Mouse (Mus musculus): ENCODE measurements around the gene Anapc11.
"Not testable (repeated sequence)": the region's sequence is repeated elsewhere in the genome, so short reads cannot be mapped to it uniquely, and the experiment has no call there.

Anapc11 gene

DNA sequence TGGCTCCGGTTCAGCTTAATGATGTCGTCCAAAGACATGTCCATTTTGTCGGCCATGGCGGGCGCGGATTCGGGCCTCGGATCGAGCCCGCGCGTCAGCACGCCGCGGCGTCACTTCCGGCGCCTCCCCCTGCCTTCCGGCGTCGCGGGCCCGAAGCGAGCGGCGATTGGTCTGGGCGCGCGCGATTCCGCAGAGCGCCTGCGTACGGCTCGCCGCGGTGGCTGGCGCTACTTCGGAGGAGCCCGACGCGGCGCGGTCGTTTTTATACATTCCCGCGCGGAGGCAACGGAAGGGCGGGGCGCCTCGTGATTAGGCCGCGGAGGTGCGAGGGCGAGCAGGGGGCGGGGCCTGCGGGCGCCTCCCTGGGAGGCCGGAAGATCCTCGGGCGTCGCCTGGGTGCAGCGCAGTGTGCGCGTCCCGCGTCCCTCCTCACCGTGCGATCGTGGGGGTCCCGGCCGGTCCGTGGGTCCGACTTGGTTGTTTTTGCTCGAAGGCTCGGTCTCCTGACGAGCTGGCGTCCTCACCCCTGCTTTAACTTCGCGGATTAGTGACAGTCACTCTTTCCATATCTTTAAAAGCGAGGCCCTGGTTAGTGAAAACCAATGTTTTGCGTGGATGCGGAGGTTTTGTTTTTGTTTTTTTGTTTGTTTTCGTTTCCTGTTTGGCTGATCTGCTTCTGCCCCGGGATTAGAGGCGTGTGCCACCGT is at the start of gene Anapc11, which contains the start of gene Alyref:
Gene Anapc11, plus strand, starts transcription at position 139 of the 707 bp plus-strand sequence.
Gene Alyref, minus strand, starts transcription at position 83 of the 707 bp plus-strand sequence.
- DNase-seq: peak; percentile 98

DNA sequence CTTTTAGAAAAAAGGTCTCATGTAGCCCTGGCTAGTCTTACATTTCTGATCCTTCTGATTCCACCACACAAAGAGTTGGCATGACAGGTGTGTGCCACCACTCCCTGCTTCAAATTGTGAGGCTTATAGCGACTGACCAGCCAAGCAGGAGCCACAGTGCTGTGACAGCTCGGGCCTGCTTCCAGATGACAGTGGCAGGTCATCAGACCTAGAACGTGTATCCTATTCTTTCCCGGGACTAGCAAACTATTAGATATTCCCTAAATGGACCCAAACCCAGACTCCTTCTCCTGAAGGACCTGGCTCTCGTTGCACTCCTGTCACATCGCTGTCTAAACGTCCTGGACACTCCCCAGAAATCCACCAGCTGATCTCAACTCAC is 49.4 kb upstream of the Anapc11 start:
- DNase-seq: no peak

GRCm38 (mm10) chr11:120549168-120549945 is 48.9 kb upstream of the Anapc11 start, which contains the start of gene Mcrip1:
Gene Mcrip1, minus strand, starts transcription at chr11:120549727.
- DNase-seq: peak; percentile 95

GRCm38 (mm10) chr11:120549986-120550809 is 48.0 kb upstream of the Anapc11 start:
- DNase-seq: no peak

- DNase-seq: no peak
These were observed 47.3 kb upstream of the Anapc11 start, which contains the start of gene Ppp1r27 for GRCm38 (mm10) chr11:120550810-120551440. Gene Ppp1r27, minus strand, starts transcription at chr11:120551132.

- no peak for DNase-seq
These were observed 45.5 kb upstream of the Anapc11 start for GRCm38 (mm10) chr11:120552736-120553135.

GRCm38 (mm10) chr11:120554834-120555233 is 43.4 kb upstream of the Anapc11 start:
- no peak for DNase-seq

DNA sequence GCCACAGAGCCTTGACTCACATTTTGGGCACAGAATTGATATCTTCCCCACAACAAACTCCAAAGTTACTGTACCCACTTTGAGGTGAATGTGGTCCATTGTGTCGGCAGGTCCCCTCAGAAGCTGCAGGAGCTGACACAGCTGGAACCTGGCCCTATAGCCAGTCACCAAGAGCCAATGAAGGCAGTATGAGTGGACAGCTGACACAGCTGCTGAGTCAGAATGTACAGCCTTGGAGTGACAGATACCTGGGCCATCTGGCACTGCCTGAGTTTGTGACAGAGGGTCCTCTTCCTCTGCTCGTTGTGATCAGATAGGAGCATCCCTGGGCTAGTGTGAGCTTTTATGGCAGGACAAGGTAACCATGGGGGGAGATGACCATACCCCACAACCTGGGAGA is 43.0 kb upstream of the Anapc11 start:
- no peak for DNase-seq

DNA sequence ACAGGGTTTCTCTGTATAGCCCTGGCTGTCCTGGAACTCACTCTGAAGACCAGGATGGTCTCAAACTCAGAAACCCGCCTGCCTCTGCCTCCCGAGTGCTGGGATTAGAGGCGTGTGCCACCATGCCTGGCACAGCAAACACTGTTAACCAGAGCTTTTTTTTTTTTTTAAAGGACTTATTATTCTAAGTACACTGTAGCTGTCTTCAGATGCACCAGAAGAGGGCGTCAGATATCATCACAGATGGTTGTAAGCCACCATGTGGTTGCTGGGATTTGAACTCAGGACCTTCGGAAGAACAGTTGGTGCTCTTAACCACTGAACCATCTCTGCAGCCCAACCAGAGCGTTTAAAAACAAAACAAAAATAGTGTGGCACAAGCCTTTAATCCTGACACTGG is 39.4 kb upstream of the Anapc11 start:
- DNase-seq: not testable (repeated sequence)

DNA sequence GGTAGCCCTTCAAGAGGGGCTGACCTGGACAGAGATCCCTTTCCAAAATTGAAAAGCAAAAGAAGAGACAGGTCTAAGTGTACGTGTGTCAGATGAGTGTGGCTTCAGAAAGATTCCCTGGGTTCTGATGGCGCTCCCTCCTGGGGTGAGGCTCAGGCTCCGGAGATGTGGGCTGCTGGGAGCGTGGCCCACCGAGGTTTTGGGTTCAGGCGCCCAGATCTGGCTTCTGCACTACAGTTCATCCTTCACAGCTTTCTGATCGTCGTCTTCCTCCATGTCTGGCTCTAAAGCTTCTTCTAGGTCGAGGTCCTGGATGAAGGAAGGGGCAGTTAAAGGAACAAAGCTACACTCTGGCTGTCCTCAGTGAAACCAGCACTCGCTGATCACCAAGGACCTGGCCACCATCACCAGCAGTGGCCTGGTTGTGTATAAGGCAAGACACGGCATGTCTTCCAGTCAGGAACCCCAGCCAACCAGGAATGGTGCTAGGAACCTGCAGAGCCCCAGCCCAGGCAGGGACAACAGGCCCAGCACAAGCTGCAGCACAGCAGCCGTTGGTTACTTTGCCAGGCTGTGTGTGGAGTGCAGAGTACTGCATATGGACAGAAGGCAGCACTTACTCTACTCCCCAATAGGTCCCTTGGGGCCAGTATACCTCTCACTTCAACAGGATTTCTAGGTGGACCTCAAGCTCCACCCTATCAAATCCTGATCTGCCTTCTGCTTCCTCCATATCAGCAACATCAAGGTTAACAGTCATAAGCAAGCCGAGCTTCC is 37.1 kb upstream of the Anapc11 start:
- no peak for DNase-seq

DNA sequence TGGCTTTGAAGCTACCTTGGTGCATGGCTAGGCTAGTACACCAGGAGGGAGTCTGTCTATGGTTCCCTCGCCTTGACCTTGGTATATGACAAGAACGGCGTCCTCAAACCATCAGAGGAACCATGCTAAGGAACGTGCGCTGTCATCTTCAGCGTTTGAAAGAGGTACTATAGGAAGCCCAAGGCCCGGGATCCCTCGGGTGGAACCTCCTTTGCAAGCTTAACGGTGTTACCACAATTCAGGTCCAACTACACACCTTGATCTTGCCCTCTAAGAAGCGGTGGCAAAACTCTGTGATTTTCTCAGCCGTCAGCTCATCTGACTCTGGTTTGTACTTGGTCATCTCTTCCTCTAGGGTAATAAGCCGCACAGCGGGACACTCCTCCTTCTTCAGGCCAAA is 35.3 kb upstream of the Anapc11 start:
- DNase-seq: no peak

DNA sequence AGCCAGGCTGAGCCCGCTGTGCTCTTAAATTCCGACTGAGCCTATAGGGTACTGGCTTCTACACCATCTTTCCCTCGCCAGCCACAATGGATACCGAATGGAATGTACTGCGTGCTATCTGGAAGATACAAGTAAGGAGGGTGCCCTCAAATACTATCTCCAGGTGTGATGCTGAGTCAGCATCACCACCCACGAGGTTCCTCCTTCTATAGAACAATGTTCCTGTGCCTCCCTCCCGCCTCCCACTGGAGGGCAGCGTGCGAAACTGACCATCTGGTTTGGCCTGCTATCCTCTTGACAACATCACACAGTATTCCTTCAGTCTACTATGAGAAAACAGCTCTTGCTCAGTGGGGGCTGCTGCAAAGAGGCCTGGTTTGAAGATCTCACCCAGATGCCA is 33.1 kb upstream of the Anapc11 start:
- DNase-seq: no peak

- DNase-seq: no peak
These were observed 29.9 kb upstream of the Anapc11 start for GRCm38 (mm10) chr11:120568324-120568723.

GRCm38 (mm10) chr11:120571122-120571521 is 27.1 kb upstream of the Anapc11 start:
- DNase-seq: no peak

- no peak for DNase-seq
These were observed 26.3 kb upstream of the Anapc11 start for GRCm38 (mm10) chr11:120571754-120572416.

DNA sequence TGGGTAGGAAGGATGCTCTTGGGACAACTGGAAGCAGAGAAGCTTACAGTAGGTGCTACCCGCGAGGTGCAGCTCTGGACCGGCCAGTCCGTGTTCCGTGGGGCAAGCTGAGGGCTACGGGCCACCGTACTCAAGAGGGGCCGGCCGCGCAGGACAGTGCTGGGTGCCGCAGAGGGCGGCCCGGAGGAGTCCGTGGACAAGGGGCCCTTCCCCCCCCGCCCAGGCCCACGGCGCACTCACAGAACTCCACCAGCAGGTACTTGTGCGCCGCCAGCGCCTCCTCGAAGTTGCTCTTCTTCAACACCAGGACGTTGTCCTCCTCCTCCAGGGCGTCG is 25.8 kb upstream of the Anapc11 start:
- no peak for DNase-seq

DNA sequence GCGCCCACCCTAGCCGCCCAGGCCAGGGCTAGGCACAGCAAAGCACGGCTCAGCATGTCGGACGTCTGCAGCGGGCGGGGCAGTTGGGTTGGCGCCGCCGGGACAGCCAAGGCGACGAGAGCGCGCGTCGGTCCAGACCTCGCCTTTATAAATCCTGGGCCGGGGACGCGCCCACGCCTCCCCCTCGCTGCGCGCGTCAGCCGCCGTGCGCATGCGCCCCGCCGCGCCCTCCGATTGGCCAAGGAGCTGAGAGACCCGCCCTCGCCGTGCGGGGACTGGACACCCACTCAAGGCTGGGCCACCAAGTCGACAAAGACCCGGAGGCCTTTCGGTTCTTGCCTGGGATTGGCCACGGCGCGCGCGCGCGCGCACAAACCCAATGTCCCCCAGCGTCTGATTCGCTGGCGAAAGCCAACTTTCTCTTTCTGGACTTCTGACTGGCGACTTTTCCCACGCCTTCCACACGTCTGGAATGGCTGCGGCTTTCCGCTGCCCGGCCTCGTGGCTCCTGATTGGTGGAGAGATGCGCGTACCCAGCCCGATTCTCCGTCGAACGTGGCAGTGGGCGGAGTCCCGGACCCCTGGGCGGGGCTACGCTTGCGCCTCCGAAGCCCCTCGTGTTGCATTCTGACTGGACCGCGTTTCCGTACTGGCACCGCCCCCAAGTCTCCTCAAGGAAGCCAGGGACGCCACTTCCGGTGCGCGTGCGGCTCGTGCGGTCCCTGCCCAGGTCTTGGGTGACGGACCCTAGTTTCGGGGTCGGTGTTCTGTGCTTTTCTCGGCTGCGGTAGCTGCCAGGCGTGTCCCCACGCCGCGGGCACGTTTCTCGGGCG is 25.3 kb upstream of the Anapc11 start, which contains the start of gene P4hb:
Gene P4hb, minus strand, starts transcription at position 502 of the 833 bp plus-strand sequence.
- DNase-seq: peak; percentile 100

DNA sequence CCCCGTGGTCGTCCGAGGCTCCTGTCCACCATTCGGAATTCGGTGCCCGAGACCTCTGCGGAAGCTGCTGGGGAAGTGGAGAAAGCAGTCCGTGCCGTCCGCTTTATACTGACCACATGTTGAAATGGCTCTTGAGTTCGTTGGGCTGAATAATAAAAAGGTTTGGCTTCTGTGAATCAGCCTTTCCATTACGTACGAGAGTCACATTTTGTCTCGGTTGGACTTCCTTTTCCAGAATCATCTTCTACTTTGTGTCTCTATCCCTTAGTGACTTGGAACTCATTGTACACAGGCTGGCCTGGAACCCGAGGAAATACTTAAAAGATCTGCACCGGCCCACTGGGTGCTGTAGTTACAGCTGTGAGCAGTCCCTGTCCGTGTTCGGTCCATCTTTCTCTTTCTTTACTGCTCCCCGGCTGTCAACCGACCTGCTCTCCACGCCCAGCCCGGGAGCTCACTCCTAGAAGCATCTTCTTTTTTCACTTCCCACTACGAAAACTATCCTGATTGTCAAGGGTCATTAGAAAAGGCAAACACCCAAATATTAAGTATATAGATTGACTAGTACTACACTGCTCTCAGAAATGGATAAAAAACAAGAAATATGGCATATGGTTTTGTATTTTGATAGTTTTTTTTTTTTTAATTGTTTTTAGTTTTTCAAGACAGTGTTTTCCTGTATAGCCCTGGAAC is 24.5 kb upstream of the Anapc11 start:
- no peak for DNase-seq

DNA sequence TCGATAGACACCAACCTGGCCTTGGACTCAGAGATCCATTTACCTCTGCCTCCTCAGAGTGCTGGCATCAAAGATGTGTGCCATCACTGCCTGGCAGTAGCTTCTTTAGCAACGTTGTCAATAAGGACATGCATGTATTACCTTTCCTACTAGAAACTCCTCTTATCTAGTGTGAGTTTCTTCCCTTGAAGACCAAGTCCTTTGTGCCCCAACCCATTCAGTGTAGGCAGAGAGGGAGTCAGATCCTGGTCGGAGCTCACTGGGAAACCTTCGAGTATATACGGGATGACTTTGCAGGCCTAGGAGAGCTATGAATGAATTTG is 24.0 kb upstream of the Anapc11 start:
- no peak for DNase-seq

- no peak for DNase-seq
These were observed 23.2 kb upstream of the Anapc11 start for GRCm38 (mm10) chr11:120575046-120575445.
